Mouse (Mus musculus) adrenal gland, adult (tissue): Measurements from ENCODE around the gene Gpx6.

Experiments
- DNase-seq, 2 experiments: peaks; one replicate each; pipeline ENCODE4 v3.0.0; 2022 to 2023; ENCODE audit warnings: low spot score in 1 of 2; ENCODE audit not compliant: inconsistent age in 2 of 2

Gene Gpx6

GRCm38 (mm10) chr13:21322509-21323375 is 10.8 kb downstream of the Gpx6 start:
- peak in 1 of 2 experiments; percentile 44 for DNase-seq

- DNase-seq: no peak
These were observed 11.5 kb downstream of the Gpx6 start for GRCm38 (mm10) chr13:21323405-21323804.

GRCm38 (mm10) chr13:21326191-21326590 is 14.3 kb downstream of the Gpx6 start:
- peak in 1 of 2 experiments; percentile 70 for DNase-seq

GRCm38 (mm10) chr13:21326657-21327211 is 14.8 kb downstream of the Gpx6 start:
- peak; percentile 77 to 94 for DNase-seq

- DNase-seq: no peak
These were observed 15.5 kb downstream of the Gpx6 start for GRCm38 (mm10) chr13:21327424-21327823.

- no peak for DNase-seq
These were observed 34.7 kb downstream of the Gpx6 start, which contains the start of gene Olfr1367 for GRCm38 (mm10) chr13:21346610-21347009. Gene Olfr1367 (plus strand): TSS chr13:21346910.

GRCm38 (mm10) chr13:21350593-21350992 is 38.7 kb downstream of the Gpx6 start:
- no peak for DNase-seq

GRCm38 (mm10) chr13:21362621-21363248 is 50.8 kb downstream of the Gpx6 start, which contains the start of gene Zscan12:
Gene Zscan12 (plus strand): TSS chr13:21362820.
- DNase-seq: peak; percentile 94 to 97

- DNase-seq: peak; percentile 21 to 61
These were observed 51.8 kb downstream of the Gpx6 start for GRCm38 (mm10) chr13:21363719-21364118.

GRCm38 (mm10) chr13:21366635-21367034 is 54.7 kb downstream of the Gpx6 start:
- no peak for DNase-seq
